Mouse (Mus musculus) heart, adult 2 months (tissue): ENCODE measurements at regions not wholly inside any gene's neighbourhood (a gene's known extent, or its start where the extent isn't known, plus 50 kb on each side); places are given as distances from the start of the nearest gene placed in this dataset.

Experiments
- DNase-seq, 2 experiments: peaks; one replicate each; pipeline ENCODE4 v3.0.0; 2021
- H3K27ac ChIP-seq: fragments of 200-600 bp; 2 replicates; pipeline ENCODE4 v1.8.1; 2022
- H3K27me3 ChIP-seq: fragments of 200-500 bp; 2 replicates; pipeline ENCODE4 v1.6.1; 2012; ENCODE audit warnings: mild to moderate bottlenecking, low read length, inconsistent platforms, mixed read lengths; ENCODE audit not compliant: control insufficient read depth, insufficient read depth
- H3K36me3 ChIP-seq: fragments of 200-500 bp; 2 replicates; pipeline ENCODE4 v1.6.1; 2012; ENCODE audit warnings: low read length, inconsistent platforms; ENCODE audit not compliant: control insufficient read depth, insufficient read depth
- H3K4me1 ChIP-seq: fragments of 200-500 bp; 2 replicates; pipeline ENCODE4 v1.6.1; 2011; ENCODE audit warnings: low read length; ENCODE audit not compliant: control insufficient read depth, insufficient read depth
- H3K4me3 ChIP-seq: fragments of 200-600 bp; 2 replicates; pipeline ENCODE4 v1.8.1; 2022
- H3K79me2 ChIP-seq: fragments of 200-500 bp; replicated peaks from 2 replicates; pipeline ENCODE4 v1.6.1; 2012; ENCODE audit warnings: mild to moderate bottlenecking, inconsistent platforms, low read length, moderate library complexity, mixed read lengths; ENCODE audit not compliant: control insufficient read depth, insufficient read depth
- H3K9ac ChIP-seq: fragments of 200-500 bp; 2 replicates; pipeline ENCODE4 v1.6.1; 2012; ENCODE audit warnings: low read depth, mild to moderate bottlenecking, control low read depth, inconsistent platforms, low read length, mixed read lengths
- CTCF ChIP-seq: fragments of 200-600 bp; IDR thresholded peaks from 2 replicates; pipeline ENCODE4 v1.8.1; 2022; ENCODE audit warnings: antibody characterized with exemption, mild to moderate bottlenecking, moderate library complexity
- EP300 ChIP-seq: fragments of 200-500 bp; IDR thresholded peaks from 2 replicates; pipeline ENCODE4 v1.6.1; 2011; ENCODE audit warnings: low read depth, low read length, control low read depth; ENCODE audit not compliant: insufficient read depth
- POLR2A ChIP-seq: fragments of 200-500 bp; IDR thresholded peaks from 2 replicates; pipeline ENCODE4 v1.6.1; 2011; ENCODE audit warnings: mild to moderate bottlenecking, low read depth, low read length, control low read depth; ENCODE audit not compliant: insufficient read depth
- WGBS: fragments of 180-500 bp; shearing (Covaris S2); methylation state at CpG from one replicate; pipeline ENCODE4 v1.1.7; 2018; 5-methylcytosine and 5-hydroxymethylcytosine counted together
- intact Hi-C: fragments of 180-260 bp; cut with DNase I; formaldehyde crosslinking; loops from one replicate; pipeline ENCODE4 v1.15.1; 2025

DNA sequence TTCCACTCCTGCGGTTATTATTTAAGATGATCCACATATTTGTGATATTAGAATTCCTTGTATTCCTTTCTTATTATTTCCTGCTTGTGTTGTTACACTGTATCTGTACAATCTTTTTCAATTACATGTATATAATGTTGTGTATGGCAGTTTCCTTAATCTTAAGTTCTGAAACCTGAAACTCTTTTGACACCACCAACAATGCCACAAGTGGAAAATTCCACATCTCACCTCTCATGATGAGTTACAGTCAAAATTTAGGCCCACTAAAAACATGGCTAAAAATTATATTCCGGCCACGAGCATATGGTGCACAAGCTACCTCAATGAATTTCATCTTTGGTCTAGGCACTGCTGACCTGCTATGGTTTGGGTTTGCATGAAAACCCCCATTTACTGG lies 85.9 kb downstream of the 1700129C05Rik start:
- no peaks in the 10 kb centered on the region for H3K36me3 ChIP-seq
- H3K27ac ChIP-seq: no peak overlapping the region
- intact Hi-C loops: no loop called here
- TF ChIP-seq CTCF: no peak
- no peak for TF ChIP-seq EP300
- H3K79me2 ChIP-seq: no peaks in the 10 kb centered on the region
- H3K27me3 ChIP-seq: no peaks in the 10 kb centered on the region
- no peaks in the 10 kb centered on the region; the same call in 1 of the 2 replicates for H3K4me1 ChIP-seq
- no peak overlapping the region for H3K4me3 ChIP-seq
- DNase-seq: no peak
- 94% methylated on average over 3 of the region's 3 CpGs for WGBS
- no peak overlapping the region for H3K9ac ChIP-seq

GRCm38 (mm10) chr14:59055283-59055682 lies 87.4 kb downstream of the 1700129C05Rik start:
- no peak for DNase-seq

DNA sequence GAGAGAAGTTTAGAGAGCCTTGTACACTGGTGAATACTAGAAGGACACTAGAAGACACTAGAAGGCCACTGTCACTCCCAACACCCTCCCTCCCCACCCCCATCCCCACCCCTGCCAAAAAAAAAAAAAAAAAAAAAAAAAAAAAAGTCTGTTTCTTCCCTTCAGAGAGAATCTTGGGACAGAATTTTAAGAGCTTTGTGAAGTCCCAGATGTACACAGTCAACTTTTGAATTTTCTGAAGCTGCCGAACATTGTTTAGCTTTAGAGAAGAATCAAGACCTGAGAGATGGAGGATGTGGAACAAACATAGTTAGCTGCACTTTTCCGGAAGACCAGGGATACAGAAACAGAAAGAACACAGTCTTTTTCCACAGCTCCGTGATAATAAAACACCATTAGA lies 90.3 kb downstream of the 1700129C05Rik start:
- H3K9ac ChIP-seq: no peak overlapping the region
- intact Hi-C loops: no loop called here
- no peaks in the 10 kb centered on the region for H3K79me2 ChIP-seq
- no peaks in the 10 kb centered on the region for H3K36me3 ChIP-seq
- no peak overlapping the region for H3K27ac ChIP-seq
- TF ChIP-seq POLR2A (no peak), CTCF (no peak), EP300 (no peak)
- no peak for DNase-seq
- WGBS: 78% methylated on average over 3 of the region's 3 CpGs
- no peak overlapping the region for H3K4me3 ChIP-seq
- no peaks in the 10 kb centered on the region; the same call in 1 of the 2 replicates for H3K4me1 ChIP-seq
- no peaks in the 10 kb centered on the region for H3K27me3 ChIP-seq

More at GRCm38 (mm10) chr14:59055283-59055682, 87.4 kb downstream of the 1700129C05Rik start:
- Histone ChIP-seq H3K79me2 (no peaks in the 10 kb centered on the region), H3K4me1 (no peaks in the 10 kb centered on the region; the same call in 1 of the 2 replicates), H3K4me3 (no peak overlapping the region), H3K27ac (no peak overlapping the region), H3K36me3 (no peaks in the 10 kb centered on the region), H3K27me3 (no peaks in the 10 kb centered on the region), H3K9ac (no peak overlapping the region)
- WGBS: 51% methylated on average over 3 of the region's 3 CpGs
- no peak for TF ChIP-seq EP300
- TF ChIP-seq POLR2A: no peak
- intact Hi-C loops: no loop called here

- no peak for DNase-seq
- 36% methylated on average over 6 of the region's 6 CpGs for WGBS
- intact Hi-C loops: no loop called here
Observed at GRCm38 (mm10) chr14:59051478-59051879, 91.2 kb downstream of the 1700129C05Rik start.

DNA sequence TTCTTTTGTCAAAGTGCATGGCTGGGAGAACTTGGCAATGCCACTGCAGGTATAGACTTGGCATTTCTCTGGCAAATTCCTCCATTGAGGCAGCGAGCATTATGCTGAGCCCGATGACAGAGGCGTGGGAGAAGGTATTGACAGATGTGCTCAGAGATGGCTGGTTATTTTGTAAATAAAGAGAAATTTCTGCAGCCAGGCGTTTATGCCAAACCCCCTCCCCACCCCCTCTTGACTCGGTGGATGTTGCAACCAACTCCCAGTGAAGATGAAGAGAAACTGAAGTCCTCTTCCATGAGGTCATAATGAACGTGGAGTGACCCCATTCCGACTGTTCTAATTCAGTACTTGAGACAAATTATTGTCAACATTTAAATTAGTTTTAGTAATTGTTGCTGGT lies 97.0 kb downstream of the 1700129C05Rik start:
- WGBS: 76% methylated on average over 7 of the region's 7 CpGs

More at GRCm38 (mm10) chr14:59051478-59051879, 91.2 kb downstream of the 1700129C05Rik start:
- TF ChIP-seq EP300 (no peak), POLR2A (no peak)
- Histone ChIP-seq H3K36me3 (no peaks in the 10 kb centered on the region), H3K9ac (no peak overlapping the region), H3K79me2 (no peaks in the 10 kb centered on the region), H3K27ac (no peak overlapping the region), H3K27me3 (no peaks in the 10 kb centered on the region), H3K4me1 (no peaks in the 10 kb centered on the region; the same call in 1 of the 2 replicates), H3K4me3 (no peak overlapping the region)

DNA sequence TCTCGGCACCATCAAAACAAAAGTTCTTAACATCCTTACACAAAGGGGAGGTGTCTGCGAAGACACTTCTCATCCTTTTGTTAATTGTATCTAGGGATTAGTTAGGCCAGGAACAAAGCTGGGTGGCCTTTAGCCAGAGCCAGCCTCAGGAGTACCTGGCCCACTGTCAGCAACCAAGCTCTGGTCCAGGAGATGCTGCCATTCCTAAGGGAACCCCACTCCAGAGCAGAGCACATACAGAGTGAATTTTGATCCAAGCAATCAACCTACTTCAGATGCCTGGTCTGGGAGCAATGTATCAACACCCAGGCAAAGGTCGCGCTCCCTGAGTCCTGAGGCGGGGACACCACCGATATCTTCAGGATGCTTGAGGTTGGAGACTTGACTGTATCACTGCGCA lies 97.5 kb downstream of the 1700129C05Rik start:
- peak in 1 of 2 experiments; percentile 22 for DNase-seq
- H3K27ac ChIP-seq: no peak overlapping the region
- intact Hi-C loops: no loop called here
- no peak overlapping the region for H3K4me3 ChIP-seq
- H3K4me1 ChIP-seq: no peaks in the 10 kb centered on the region
- TF ChIP-seq POLR2A: no peak
- TF ChIP-seq CTCF: no peak
- TF ChIP-seq EP300: no peak
- H3K36me3 ChIP-seq: no peaks in the 10 kb centered on the region
- no peaks in the 10 kb centered on the region for H3K27me3 ChIP-seq
- no peaks in the 10 kb centered on the region for H3K79me2 ChIP-seq
- no peak overlapping the region for H3K9ac ChIP-seq
- WGBS: 78% methylated on average over 7 of the region's 7 CpGs

More for the DNA sequence above, 97.0 kb downstream of the 1700129C05Rik start:
- no peaks in the 10 kb centered on the region for H3K79me2 ChIP-seq
- TF ChIP-seq CTCF (no peak), POLR2A (no peak), EP300 (no peak)
- peak; percentile 24 to 41 for DNase-seq
- no peaks in the 10 kb centered on the region for H3K36me3 ChIP-seq
- H3K27me3 ChIP-seq: no peaks in the 10 kb centered on the region
- H3K9ac ChIP-seq: no peak overlapping the region
- H3K27ac ChIP-seq: no peak overlapping the region
- intact Hi-C loops: no loop called here
- no peak overlapping the region for H3K4me3 ChIP-seq
- H3K4me1 ChIP-seq: no peaks in the 10 kb centered on the region
